Mouse (Mus musculus) heart, postnatal 14 days (tissue): ENCODE results near the gene Zer1. TPM values are rescaled to one million over a fixed set of nuclear protein-coding genes. Genes with fewer than 3 reads are reported as not detected.
"Not testable (repeated sequence)": the region's sequence is repeated elsewhere in the genome, so short reads cannot be mapped to it uniquely, and the experiment has no call there.

Source experiments
- DNase-seq, 2 experiments: peaks; one replicate each; pipeline ENCODE4 v3.0.0; 2021 to 2022
- intact Hi-C: fragments of 180-260 bp; cut with DNase I; formaldehyde crosslinking; loops from one replicate; pipeline ENCODE4 v1.15.1; 2025
- total RNA-seq, 2 experiments: library from RNA; stranded (reverse); gene quantifications; 2 replicates each; pipeline ENCODE4 v1.2.3; 2021

Zer1 gene
- total RNA-seq, 2 experiments from 2014 or later: 25.1 to 27.7 TPM

DNA sequence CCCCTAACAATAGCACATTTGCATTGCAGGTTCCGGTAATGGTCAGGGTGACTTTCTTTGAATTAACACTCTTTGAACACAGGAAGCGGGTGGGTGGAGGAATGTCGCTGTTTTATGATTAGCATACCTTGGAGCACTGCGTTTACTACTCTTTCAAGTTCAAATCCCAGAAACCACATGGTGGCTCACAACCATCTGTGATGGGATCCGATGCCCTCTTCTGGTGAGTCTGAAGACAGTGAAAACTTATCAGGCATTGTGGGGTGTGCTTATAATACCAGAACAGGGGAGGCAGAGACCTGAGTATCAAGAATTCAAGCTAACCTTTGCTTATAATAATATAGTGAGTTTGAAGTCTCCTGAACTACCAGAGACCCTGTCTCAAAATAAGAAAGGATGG, 6.9 kb upstream of the Zer1 start:
- intact Hi-C loops, DNase-seq: not testable (repeated sequence)

GRCm38 (mm10) chr2:30130156-30130555, 5.8 kb upstream of the Zer1 start:
- intact Hi-C loops: loop anchor here (1.0 kb wide), 1 partner anchor 33 kb away; no protein-coding TSS in a partner anchor
- no peak for DNase-seq

- DNase-seq: peak in 1 of 2 experiments; percentile 57
- intact Hi-C loops: loop anchor here (2.0 kb wide), 1 partner anchor 142 kb away; no protein-coding TSS in a partner anchor
These were observed 4.4 kb upstream of the Zer1 start for GRCm38 (mm10) chr2:30128789-30129188.

DNA sequence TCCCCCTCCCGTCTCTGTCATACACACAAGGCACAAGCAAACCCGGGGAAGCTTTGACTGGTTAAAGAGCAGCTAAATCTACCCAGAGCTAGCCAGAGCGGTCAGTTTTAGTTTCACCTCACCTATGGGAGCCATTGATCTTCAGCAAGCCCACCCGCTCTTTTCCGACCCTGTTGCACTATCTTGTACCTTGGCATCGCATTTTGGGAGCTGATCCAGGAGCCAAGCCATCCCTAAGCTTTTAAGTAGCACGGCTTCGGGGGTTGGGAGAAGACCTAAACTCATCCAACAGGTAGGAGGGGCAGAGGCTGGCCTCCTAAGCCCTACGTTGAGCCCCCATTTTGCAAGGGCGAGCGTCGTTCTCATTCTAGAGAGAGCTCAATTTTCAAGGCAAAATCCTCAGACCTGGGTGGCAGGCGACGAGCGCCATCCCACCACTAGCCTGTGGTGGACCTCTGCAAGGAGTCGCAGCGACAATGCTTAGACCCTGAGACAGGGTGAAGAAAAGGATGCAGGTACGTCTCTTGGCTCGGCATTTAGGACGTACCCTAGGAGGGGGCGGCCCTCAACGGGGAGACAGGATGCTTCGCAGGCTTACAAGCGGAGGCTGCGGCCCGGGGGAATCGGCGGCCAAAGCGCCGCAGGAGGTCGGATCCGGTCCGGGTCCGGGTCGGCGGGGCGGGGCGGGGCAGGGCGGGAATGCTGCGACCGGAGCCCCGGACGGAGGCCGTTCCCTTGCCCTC, 485 bp downstream of the Zer1 start:
- intact Hi-C loops: no loop called here
- no peak for DNase-seq

DNA sequence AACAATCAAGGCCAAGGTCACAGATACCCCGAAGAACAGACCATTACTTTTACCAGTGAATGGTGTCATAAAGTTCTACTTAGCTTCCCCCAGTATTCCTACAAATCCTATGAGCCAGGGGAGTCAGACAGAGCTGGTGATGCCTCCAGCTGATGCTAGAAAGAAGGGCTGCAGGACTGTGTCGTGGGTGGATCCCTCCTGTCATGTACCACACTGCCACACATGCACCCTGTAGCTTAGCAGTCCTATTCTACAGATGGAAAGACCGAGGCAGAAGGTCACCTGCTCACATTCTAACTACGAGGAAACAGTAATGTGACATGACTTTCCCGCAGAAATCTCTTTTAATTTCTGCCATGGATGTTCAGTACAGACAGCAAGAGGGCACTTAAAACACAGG, 1.6 kb downstream of the Zer1 start:
- intact Hi-C loops: no loop called here
- no peak for DNase-seq

- intact Hi-C loops: no loop called here
- DNase-seq: no peak
These were observed 4.1 kb downstream of the Zer1 start for GRCm38 (mm10) chr2:30120269-30120668.

DNA sequence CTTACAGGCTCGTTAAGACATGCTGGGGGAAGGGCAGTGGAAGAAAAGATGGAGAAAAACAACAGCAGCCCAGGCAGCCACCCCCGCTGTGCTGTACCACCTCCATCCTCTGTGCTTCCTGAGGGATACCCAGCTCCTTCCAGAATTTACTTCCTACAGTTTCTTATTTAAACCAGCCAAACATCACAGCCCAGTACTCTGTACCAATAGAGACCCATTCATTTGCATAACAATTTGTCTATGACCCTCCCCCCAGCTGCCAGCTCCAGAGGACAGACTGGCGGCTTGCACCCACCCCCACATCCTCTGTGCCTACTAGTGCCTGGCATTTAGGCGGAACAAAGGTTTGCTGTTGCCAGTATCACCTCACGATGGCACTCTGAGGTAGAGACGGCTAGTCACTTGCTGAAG, 4.7 kb downstream of the Zer1 start:
- no peak for DNase-seq
- intact Hi-C loops: no loop called here

DNA sequence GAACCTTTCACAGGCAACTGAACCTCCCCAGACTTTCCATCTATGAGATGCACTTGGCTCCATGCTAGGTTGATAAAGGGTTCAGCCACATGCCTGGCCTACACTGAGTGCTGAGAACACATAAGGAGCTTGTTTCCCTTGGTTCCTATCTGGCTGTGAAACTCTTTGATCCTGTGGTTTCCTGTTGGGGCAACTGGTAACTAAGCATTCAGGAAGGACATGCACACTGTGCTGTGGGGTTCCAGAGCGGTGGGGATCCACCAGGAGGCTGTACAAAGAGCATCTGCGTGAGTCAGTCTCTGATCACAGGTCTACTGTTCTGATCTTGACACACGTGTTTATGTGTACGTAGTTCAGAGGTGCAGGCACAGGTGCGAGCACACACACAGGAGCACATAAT, 11.8 kb downstream of the Zer1 start:
- DNase-seq: no peak
- intact Hi-C loops: no loop called here

- no peak for DNase-seq
- intact Hi-C loops: no loop called here
These were observed 12.9 kb downstream of the Zer1 start for GRCm38 (mm10) chr2:30111500-30111899.

DNA sequence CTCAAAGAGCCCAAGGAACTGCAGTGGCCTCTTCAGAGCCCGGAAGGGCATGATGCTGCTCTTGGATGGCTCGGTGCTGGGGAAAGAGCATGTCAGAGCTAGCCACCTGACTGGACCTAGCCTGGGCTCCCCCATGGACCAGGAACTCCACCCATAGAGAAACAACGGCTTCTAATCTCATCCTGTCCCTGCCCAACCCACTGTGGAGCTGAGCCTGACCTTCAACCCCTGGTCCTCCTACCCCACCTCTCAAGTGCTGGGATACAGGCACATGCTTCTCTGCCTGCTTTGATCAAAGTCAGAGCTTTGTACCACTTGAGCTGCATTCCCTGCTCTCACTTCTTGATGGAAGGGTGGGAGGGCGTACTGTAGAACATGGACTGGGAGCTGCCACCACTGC, 16.1 kb downstream of the Zer1 start:
- intact Hi-C loops: no loop called here

DNA sequence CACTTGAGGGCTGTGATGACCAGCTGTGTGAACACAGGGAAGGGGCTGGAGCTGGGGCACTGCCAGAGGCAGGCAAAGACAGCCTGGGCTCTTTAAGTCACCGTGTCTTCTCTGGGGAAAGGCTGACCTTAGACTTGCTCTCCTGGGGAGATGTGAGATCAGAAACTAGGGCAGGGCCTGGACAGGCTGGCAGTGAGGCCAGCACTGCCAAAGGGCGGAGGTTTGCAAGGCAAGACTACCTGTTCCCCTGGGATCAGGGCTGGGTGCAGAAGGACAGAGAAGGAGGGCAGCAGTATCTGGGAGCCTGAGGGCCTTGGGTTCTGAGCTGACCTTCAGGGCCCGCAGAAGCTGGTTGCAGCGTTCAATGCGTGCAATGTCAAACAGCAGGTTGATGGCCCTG, 16.7 kb downstream of the Zer1 start:
- DNase-seq: no peak
- intact Hi-C loops: no loop called here

More for the DNA sequence above, 16.1 kb downstream of the Zer1 start:
- DNase-seq: no peak

GRCm38 (mm10) chr2:30106364-30106763, 18.0 kb downstream of the Zer1 start:
- DNase-seq: peak; percentile 43 to 61
- intact Hi-C loops: no loop called here

- intact Hi-C loops: no loop called here
- DNase-seq: no peak
These were observed 24.2 kb downstream of the Zer1 start for GRCm38 (mm10) chr2:30100214-30100613.

- intact Hi-C loops: loop anchor here (1.0 to 2.0 kb wide), 2 partner anchors 18 to 53 kb away; no protein-coding TSS in a partner anchor
- peak; percentile 59 to 72 for DNase-seq
These were observed 28.4 kb downstream of the Zer1 start for GRCm38 (mm10) chr2:30095882-30096527.

GRCm38 (mm10) chr2:30094208-30094588, 30.2 kb downstream of the Zer1 start:
- DNase-seq: no peak
- intact Hi-C loops: no loop called here

DNA sequence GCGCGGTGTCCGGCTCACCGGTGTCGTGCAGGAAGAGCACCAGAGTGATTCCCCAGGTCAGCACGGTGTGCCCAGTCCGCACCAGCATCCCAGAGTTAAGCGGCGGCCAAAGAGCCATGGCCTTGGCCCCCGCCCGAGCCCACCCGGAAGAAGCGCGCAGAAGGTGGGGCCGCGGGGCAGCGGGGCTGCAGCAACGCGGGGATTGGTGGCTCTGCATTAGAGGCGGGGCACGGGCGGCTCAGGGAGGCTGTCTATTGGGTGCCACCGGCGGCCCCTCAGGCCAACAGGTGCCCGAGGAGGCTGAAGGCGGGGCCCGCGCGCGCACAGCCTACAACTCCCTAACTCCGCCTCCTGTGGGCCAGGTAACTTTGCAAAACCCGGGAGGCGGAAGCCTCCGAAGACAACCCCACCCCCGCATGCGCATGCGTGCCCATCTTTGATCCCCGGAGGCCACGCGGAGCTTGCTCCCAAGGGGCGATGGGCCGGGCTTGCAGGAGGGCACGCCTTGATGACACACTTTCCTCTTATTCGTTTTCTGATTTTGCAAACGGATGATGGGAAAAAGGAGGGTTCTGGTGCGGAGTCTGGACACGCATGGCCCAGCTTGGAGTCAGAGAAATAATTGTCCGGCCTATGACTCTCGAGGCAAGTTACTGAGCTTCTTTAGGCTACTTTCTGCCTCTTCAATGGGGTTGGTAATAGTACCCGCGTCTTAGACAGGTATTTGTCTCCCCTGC, 30.7 kb downstream of the Zer1 start, which contains the start of gene Zdhhc12:
Gene Zdhhc12 (minus strand): TSS at position 178 of the 737 bp plus-strand sequence.
- intact Hi-C loops: no loop called here
- peak; percentile 90 to 92 for DNase-seq

GRCm38 (mm10) chr2:30092280-30092918, 32.0 kb downstream of the Zer1 start:
- intact Hi-C loops: loop anchor here (1.0 kb wide), 1 partner anchor 14 kb away; no protein-coding TSS in a partner anchor
- no peak for DNase-seq

- intact Hi-C loops: no loop called here
- no peak for DNase-seq
These were observed 32.9 kb downstream of the Zer1 start for GRCm38 (mm10) chr2:30091521-30091920.

DNA sequence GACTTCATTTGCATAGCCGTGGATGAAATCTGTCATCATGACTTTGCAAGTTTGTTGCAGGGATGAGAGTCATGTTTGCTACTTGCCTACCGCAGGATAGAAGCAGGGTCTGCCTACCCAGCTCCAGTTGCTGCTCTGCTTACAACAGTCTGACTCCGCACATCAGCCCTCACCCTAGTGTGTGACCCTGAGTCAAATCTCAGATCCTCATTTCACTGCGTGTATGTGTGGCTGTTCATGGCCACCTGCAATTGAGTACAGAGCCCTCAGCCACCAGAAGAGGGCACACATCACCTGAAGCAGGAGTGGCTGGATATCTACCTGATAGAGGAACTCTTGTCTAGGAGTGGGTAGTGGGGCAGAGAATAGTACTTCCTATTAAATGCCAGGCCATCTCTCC, 37.1 kb downstream of the Zer1 start:
- intact Hi-C loops: no loop called here
- DNase-seq: no peak

GRCm38 (mm10) chr2:30084632-30085031, 39.8 kb downstream of the Zer1 start:
- DNase-seq: no peak
- intact Hi-C loops: no loop called here

- intact Hi-C loops: no loop called here
- DNase-seq: no peak
These were observed 40.3 kb downstream of the Zer1 start for GRCm38 (mm10) chr2:30084113-30084512.
